Mouse (Mus musculus) CH12.LX (cell line): ENCODE results near the gene Dnajc8.

Experiments
- CHD1 ChIP-seq: IDR thresholded peaks from 2 replicates; pipeline ENCODE4 v1.6.1; 2012; ENCODE audit warnings: low read depth, low read length, improper control_type of control experiment, inconsistent platforms
- CTCF ChIP-seq, 2 experiments: IDR thresholded peaks in 1 of 2; conservative IDR thresholded peaks in 1 of 2; 2 replicates each; pipeline ENCODE4 v1.5.1; 2011 to 2012; ENCODE audit warnings: low read depth in 2 of 2, low read length in 2 of 2, improper control_type of control experiment in 1 of 2, inconsistent platforms in 1 of 2, mild to moderate bottlenecking in 1 of 2, moderate library complexity in 1 of 2
- HCFC1 ChIP-seq: IDR thresholded peaks from 2 replicates; pipeline ENCODE4 v1.6.1; 2012; ENCODE audit warnings: low read depth, mild to moderate bottlenecking, inconsistent platforms, low read length, improper control_type of control experiment
- JUN ChIP-seq: IDR thresholded peaks from 2 replicates; pipeline ENCODE4 v1.6.1; 2011; ENCODE audit warnings: low read depth, mild to moderate bottlenecking, low read length, improper control_type of control experiment, moderate library complexity; ENCODE audit not compliant: insufficient read depth
- MAFK ChIP-seq: IDR thresholded peaks from 2 replicates; pipeline ENCODE4 v1.6.1; 2011; ENCODE audit warnings: low read length, improper control_type of control experiment; ENCODE audit not compliant: insufficient replicate concordance
- MAX ChIP-seq: IDR thresholded peaks from 2 replicates; pipeline ENCODE4 v1.6.1; 2011; ENCODE audit warnings: low read length, improper control_type of control experiment
- NELFE ChIP-seq: IDR thresholded peaks from 2 replicates; pipeline ENCODE4 v1.6.1; 2011; ENCODE audit warnings: low read depth, low read length, improper control_type of control experiment
- POLR2A ChIP-seq: IDR thresholded peaks from 2 replicates; pipeline ENCODE4 v1.6.1; 2011; ENCODE audit warnings: low read depth, mild to moderate bottlenecking, improper control_type of control experiment, low read length
- POLR2AphosphoS2 ChIP-seq: IDR thresholded peaks from 2 replicates; pipeline ENCODE4 v1.6.1; 2011; ENCODE audit warnings: low read depth, low read length, improper control_type of control experiment
- TBP ChIP-seq: conservative IDR thresholded peaks from 2 replicates; pipeline ENCODE4 v1.6.1; 2011; ENCODE audit warnings: low read depth, low read length, improper control_type of control experiment
- USF2 ChIP-seq: conservative IDR thresholded peaks from 2 replicates; pipeline ENCODE4 v1.6.1; 2011; ENCODE audit warnings: low read depth, low read length, improper control_type of control experiment
- ZKSCAN1 ChIP-seq: IDR thresholded peaks from 2 replicates; pipeline ENCODE4 v1.6.1; 2012; ENCODE audit warnings: low read depth, inconsistent platforms, low read length, improper control_type of control experiment, borderline replicate concordance
- ZMIZ1 ChIP-seq: IDR thresholded peaks from 2 replicates; pipeline ENCODE4 v1.6.1; 2012; ENCODE audit warnings: low read depth, mild to moderate bottlenecking, inconsistent platforms, low read length, improper control_type of control experiment
- ZNF384 ChIP-seq: IDR thresholded peaks from 2 replicates; pipeline ENCODE4 v1.6.1; 2012; ENCODE audit warnings: low read depth, low read length, improper control_type of control experiment, inconsistent platforms

DNA sequence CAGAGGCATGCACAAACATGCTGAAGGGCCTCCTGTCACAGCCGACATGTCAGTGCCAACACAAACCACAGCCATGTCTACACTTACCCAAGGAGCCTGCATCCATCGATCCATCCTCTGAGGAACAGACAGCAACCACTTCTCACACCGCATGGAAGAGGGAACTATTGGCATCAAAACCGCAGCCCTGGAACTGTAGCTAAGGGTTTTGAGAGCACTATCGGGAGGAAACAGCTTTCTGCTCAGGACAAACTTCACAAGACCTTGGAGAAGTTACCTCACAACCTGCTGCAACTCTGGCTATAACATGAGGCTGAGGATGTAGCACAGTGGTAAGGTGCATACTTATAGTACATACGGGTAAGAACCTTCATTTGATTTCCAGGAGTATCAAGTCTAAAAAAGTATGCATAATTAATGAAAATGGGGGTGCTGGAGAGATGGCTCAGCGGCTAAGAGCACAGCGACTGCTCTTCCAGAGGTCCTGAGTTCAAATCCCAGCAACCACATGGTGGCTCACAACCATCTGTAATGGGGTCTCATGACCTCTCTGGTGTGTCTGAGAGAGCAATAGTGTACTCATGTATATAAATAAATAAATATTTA, 7.3 kb upstream of the Dnajc8 start:
- TF ChIP-seq MAX (no peak), CHD1 (no peak), POLR2A (no peak), POLR2AphosphoS2 (no peak), CTCF (conservative IDR thresholded peaks at IDR 0.05 in 1 of 2, IDR thresholded peaks at IDR 0.05 in 1 of 2; ENCODE audit: low read depth in 2 of 2, low read length in 2 of 2) (no peak), ZNF384 (no peak), MAFK (no peak), JUN (no peak), ZKSCAN1 (no peak), NELFE (no peak), ZMIZ1 (no peak), TBP (no peak), HCFC1 (no peak), USF2 (no peak)
